Mouse (Mus musculus) liver, embryonic 16.5 days (tissue): ENCODE results near the gene Scamp4. TPM values are rescaled to one million over a fixed set of nuclear protein-coding genes. Genes with fewer than 3 reads are reported as not detected.

ENCODE experiments used
- ATAC-seq: fragments of 200-750 bp; cut with Nextera tagmentation; 2 replicates; pipeline ENCODE4 v1.8.0; 2017; ENCODE audit warnings: low read depth, mild to moderate bottlenecking, moderate number of reproducible peaks, moderate library complexity
- H3K27ac ChIP-seq: fragments of 300-500 bp; sonication (generic); 2 replicates; pipeline ENCODE4 v1.5.1; 2014; ENCODE audit warnings: mild to moderate bottlenecking, low read length
- H3K27me3 ChIP-seq: fragments of 300-500 bp; sonication (generic); 2 replicates; pipeline ENCODE4 v1.6.1; 2014; ENCODE audit warnings: low read depth, low read length, mixed read lengths; ENCODE audit not compliant: control insufficient read depth, insufficient read depth
- H3K36me3 ChIP-seq: fragments of 300-500 bp; sonication (generic); 2 replicates; pipeline ENCODE4 v1.6.1; 2014; ENCODE audit warnings: mild to moderate bottlenecking; ENCODE audit not compliant: control insufficient read depth, insufficient read depth
- H3K4me1 ChIP-seq: fragments of 300-500 bp; sonication (generic); 2 replicates; pipeline ENCODE4 v1.6.1; 2014; ENCODE audit warnings: low read depth, low read length, mixed read lengths; ENCODE audit not compliant: control insufficient read depth
- H3K4me2 ChIP-seq: fragments of 300-500 bp; sonication (generic); 2 replicates; pipeline ENCODE4 v1.6.1; 2014; ENCODE audit warnings: low read depth, low read length, mixed read lengths
- H3K4me3 ChIP-seq: fragments of 300-500 bp; sonication (generic); 2 replicates; pipeline ENCODE4 v1.5.1; 2014; ENCODE audit warnings: low read depth, mild to moderate bottlenecking, low read length
- H3K9ac ChIP-seq: fragments of 300-500 bp; sonication (generic); 2 replicates; pipeline ENCODE4 v1.6.1; 2014; ENCODE audit warnings: low read depth, low read length
- H3K9me3 ChIP-seq: fragments of 300-500 bp; sonication (generic); replicated peaks from 2 replicates; pipeline ENCODE4 v1.6.1; 2016; ENCODE audit warnings: low read length; ENCODE audit not compliant: control insufficient read depth
- WGBS: fragments of 180-500 bp; shearing (Covaris S2); extraction: QIAGEN DNeasy Blood & Tissue Kit; methylation state at CpG from one replicate; pipeline ENCODE4 v1.1.7; 2014; ENCODE audit not compliant: insufficient replicate concordance; 5-methylcytosine and 5-hydroxymethylcytosine counted together
- polyA plus RNA-seq: library from polyadenylated mRNA; unstranded; fragments of >200 nt; fragmentation: Nextera tagmentation; extraction: Ambion mirVana; gene quantifications from 2 replicates; pipeline ENCODE4 v1.2.1, GENCODE M21; 2015

Gene Scamp4
- polyA plus RNA-seq, 1 experiment from 2014 or later: 38.3 TPM

DNA sequence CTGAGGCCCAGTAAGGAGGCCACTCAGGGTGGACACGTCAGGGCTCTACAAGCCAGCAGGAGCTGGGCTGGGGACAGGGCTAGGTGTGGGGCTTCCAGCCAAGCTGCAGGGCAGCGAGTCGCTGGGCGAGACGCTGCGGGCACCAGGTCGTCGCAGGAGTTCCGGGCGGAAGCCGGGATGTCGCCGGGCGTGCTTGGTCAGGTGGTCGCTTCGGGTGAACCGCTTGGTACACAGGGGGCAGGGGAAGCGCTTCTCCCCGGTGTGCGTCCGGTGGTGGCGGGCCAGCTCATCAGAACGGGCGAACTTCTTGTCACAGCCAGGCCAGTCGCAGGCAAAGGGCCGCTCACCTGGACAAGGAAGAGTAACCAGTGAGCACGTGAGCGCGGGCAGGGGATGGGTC lies 33.8 kb upstream of the Scamp4 start:
- H3K4me3 ChIP-seq: no peak overlapping the region
- ATAC-seq: no peak
- no peak overlapping the region; the same call in 1 of the 2 replicates for H3K27ac ChIP-seq
- H3K4me2 ChIP-seq: peak overlapping the region; percentile 57; the same call in 1 of the 2 replicates
- peaks cover 15% of the 10 kb centered on the region for H3K36me3 ChIP-seq
- no peaks in the 10 kb centered on the region for H3K9me3 ChIP-seq
- WGBS: 90% methylated on average over 29 of the region's 29 CpGs
- no peak overlapping the region for H3K9ac ChIP-seq
- H3K4me1 ChIP-seq: peaks cover 57% of the 10 kb centered on the region
- no peaks in the 10 kb centered on the region for H3K27me3 ChIP-seq

- no peaks in the 10 kb centered on the region for H3K9me3 ChIP-seq
- H3K27ac ChIP-seq: peak overlapping the region; percentile 98
- 7% methylated on average over 10 of the region's 10 CpGs for WGBS
- peaks cover 15% of the 10 kb centered on the region for H3K36me3 ChIP-seq
- peak; percentile 79 for ATAC-seq
- peak overlapping the region; percentile 87 for H3K9ac ChIP-seq
- H3K27me3 ChIP-seq: no peaks in the 10 kb centered on the region
- H3K4me2 ChIP-seq: peak overlapping the region; percentile 96
- H3K4me1 ChIP-seq: peaks cover 64% of the 10 kb centered on the region
- H3K4me3 ChIP-seq: peak overlapping the region; percentile 85
Observed at GRCm38 (mm10) chr10:80569664-80570066, 33.0 kb upstream of the Scamp4 start.

GRCm38 (mm10) chr10:80570419-80570818 lies 32.3 kb upstream of the Scamp4 start:
- Histone ChIP-seq H3K27ac (peak overlapping the region; percentile 98), H3K36me3 (peaks cover 15% of the 10 kb centered on the region), H3K4me2 (peak overlapping the region; percentile 96), H3K9ac (peak overlapping the region; percentile 87), H3K27me3 (no peaks in the 10 kb centered on the region), H3K4me1 (peaks cover 72% of the 10 kb centered on the region), H3K9me3 (no peaks in the 10 kb centered on the region), H3K4me3 (peak overlapping the region; percentile 85)
- WGBS: 33% methylated on average over 10 of the region's 10 CpGs
- no peak for ATAC-seq

DNA sequence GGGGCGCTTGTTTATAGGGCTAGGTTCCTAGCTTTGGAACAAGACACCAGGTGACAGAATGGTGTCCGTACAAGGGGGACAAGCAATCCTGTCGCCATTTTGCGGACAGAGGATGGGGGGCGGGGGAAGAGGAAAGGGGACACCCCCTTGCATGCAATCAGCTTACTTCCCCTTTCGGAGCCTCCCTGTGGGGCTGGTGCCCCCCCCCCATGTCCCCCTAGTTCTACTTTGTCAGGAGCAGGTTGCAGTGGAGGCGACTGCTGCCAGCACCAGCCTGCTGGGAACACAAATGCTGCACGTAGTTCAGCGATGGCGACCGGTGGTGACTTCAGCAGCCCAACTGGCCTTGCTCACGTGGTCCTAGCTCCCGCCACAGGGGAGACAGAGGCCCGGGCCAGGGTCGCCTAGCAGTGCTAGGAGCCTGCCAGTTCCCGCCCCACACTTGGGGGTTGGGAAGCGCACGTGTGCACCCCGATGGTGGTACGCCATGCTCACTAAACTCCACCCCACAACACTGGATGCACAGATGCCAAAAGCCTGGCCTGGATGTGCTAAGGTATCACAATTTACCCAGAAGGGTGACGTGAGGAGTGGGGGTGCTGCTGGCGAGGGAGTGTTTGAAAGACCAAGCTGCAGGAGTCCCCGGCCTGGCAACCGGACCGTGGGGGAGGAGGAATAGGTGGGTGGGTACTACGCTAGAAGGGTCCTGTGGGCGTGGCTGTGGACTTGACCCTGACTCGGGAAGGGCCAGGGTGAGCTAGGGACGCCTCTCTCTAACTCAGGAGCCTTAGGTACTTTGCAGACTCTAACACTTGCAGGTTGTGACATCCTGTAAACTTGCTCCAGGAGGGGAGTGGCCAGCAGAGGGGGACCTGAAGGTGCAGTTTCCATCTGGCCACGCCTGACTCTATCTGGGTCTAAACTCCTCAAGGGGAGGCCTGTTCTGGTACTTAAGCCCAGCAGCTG lies 31.5 kb upstream of the Scamp4 start:
- H3K27me3 ChIP-seq: no peaks in the 10 kb centered on the region
- peak overlapping the region; percentile 96 for H3K4me2 ChIP-seq
- 10% methylated on average over 30 of the region's 30 CpGs for WGBS
- peak overlapping the region; percentile 85 for H3K4me3 ChIP-seq
- ATAC-seq: peak; percentile 38
- H3K9me3 ChIP-seq: no peaks in the 10 kb centered on the region
- peaks cover 10% of the 10 kb centered on the region for H3K36me3 ChIP-seq
- peak overlapping the region; percentile 98 for H3K27ac ChIP-seq
- peaks cover 76% of the 10 kb centered on the region for H3K4me1 ChIP-seq
- H3K9ac ChIP-seq: peak overlapping the region; percentile 87

GRCm38 (mm10) chr10:80572477-80572876 lies 30.2 kb upstream of the Scamp4 start:
- Histone ChIP-seq H3K4me1 (peaks cover 69% of the 10 kb centered on the region), H3K9me3 (no peaks in the 10 kb centered on the region), H3K27ac (peak overlapping the region; percentile 98), H3K4me3 (peak overlapping the region; percentile 85), H3K4me2 (peak overlapping the region; percentile 96), H3K9ac (peak overlapping the region; percentile 87), H3K36me3 (peaks cover 10% of the 10 kb centered on the region), H3K27me3 (no peaks in the 10 kb centered on the region)
- ATAC-seq: peak; percentile 49
- 13% methylated on average over 2 of the region's 2 CpGs for WGBS

DNA sequence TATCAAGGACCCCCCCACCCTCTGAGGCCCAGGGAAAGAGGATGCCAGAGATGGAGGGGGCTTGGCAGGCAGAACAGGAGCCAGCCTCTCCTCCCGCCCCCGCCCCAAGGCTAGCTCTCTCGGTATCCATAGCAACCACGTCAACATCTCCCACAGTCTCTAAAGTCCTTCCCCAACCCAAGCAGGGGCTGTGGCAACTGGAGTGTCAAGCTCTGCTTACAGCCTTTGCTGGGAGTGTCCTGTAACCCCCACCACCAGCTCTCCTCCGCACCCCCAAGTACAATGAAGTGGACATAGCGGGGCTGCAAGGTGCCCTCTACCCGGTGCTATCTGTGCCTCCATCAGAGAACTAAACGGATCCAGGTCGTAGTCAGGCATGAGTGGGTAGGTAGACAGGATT lies 28.7 kb upstream of the Scamp4 start:
- Histone ChIP-seq H3K4me3 (peak overlapping the region; percentile 85), H3K9ac (peak overlapping the region; percentile 87), H3K27ac (peak overlapping the region; percentile 98), H3K27me3 (no peaks in the 10 kb centered on the region), H3K4me2 (peak overlapping the region; percentile 96), H3K4me1 (peaks cover 78% of the 10 kb centered on the region), H3K36me3 (no peaks in the 10 kb centered on the region), H3K9me3 (no peaks in the 10 kb centered on the region)
- 50% methylated on average over 8 of the region's 9 CpGs for WGBS
- ATAC-seq: no peak

DNA sequence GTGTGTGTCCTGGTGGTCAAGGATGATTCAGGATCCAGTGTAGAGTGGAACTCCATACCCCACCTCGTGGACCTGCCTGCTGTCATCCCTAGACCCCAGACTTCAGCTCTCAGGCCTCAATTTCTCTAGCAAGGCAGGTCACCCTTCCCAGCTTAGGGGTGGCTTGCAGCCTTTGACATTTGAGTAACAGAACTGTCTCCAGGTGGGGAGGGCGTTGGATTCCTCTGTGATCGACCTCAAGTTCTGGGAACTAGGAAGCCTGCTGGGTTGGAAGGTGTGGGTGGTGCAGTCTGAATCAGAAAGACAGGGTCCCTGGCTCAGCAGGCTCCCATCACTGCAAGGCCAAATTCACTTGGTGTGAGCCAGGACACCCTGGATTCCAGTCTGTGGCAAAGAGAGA lies 27.8 kb upstream of the Scamp4 start:
- Histone ChIP-seq H3K4me3 (peak overlapping the region; percentile 85), H3K9me3 (no peaks in the 10 kb centered on the region), H3K4me2 (peak overlapping the region; percentile 96), H3K36me3 (no peaks in the 10 kb centered on the region), H3K27ac (peak overlapping the region; percentile 98), H3K9ac (peak overlapping the region; percentile 87), H3K27me3 (no peaks in the 10 kb centered on the region), H3K4me1 (peaks cover 80% of the 10 kb centered on the region)
- ATAC-seq: no peak
- WGBS: 70% methylated on average over 3 of the region's 3 CpGs

DNA sequence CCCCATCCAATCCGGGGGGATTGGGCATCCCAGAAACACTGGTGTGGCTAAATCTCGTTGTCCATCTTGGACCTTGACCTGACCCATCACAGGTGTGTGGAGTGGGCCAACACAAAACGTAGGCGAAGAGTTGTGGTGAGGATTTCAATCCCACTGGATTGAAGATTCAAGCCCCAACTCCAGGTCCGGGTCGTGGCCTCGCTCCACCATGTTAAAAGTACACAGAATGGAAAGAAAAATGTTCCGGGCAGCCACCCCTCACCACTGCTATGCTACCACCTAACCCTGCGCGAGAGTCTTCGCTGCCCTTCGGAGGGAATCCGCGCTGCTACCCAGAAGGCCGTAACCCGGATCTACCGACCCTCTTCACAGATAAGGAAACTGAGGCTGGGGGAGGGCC lies 26.7 kb upstream of the Scamp4 start:
- WGBS: 5% methylated on average over 17 of the region's 17 CpGs
- Histone ChIP-seq H3K4me3 (peak overlapping the region; percentile 85), H3K36me3 (no peaks in the 10 kb centered on the region), H3K9me3 (no peaks in the 10 kb centered on the region), H3K4me2 (peak overlapping the region; percentile 96), H3K9ac (peak overlapping the region; percentile 87), H3K27ac (peak overlapping the region; percentile 98), H3K27me3 (no peaks in the 10 kb centered on the region), H3K4me1 (peaks cover 72% of the 10 kb centered on the region)
- no peak for ATAC-seq
